In the genomic region with DNA sequence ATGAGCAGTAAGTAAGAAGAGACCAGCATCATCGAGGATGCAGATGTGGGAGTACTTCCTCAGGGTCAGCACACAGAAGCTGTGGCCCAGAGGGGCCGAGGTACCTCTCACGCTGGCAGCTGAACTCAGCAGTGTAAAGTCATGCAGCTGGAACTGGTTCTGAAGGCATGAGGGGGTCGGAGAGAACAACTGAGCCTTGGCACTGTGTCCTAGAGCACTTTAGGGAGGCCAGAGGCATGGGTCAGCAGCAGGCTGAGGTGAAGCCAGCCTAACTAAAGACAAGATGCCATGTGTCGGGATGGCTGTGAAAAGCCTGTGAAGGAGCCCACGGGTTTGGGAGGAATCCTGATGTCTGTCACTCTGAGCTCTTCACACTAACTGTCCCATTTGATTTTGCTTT, we compare ENCODE assay signal across 23 mouse cellular contexts. TPM values are rescaled to one million over a fixed set of nuclear protein-coding genes. Genes with fewer than 3 reads are reported as not detected.
DNase-seq lines count a peak whose midpoint lies in the region; ATAC-seq and TF ChIP-seq lines count a peak whose summit lies in the region.
"Had no signal": no experiment of that assay in that cellular context is flagged by ENCODE, and none has a peak within 500 bp of the region (broad histone marks: within the 10 kb centered on the region; RNA-seq: fewer than 3 reads in every experiment).

No protein-coding gene starts in this region.

- peaks cover 3% of the 10 kb centered on the region; the same call in 1 of the 2 replicates for H3K4me1 ChIP-seq in kidney, embryonic 16.5 days (ENCODE audit: insufficient read depth, low read length)
- peaks cover 12% of the 10 kb centered on the region; the same call in 1 of the 2 replicates for H3K4me1 ChIP-seq in lung, embryonic 15.5 days
- H3K4me1 ChIP-seq in lung, adult 2 months (ENCODE audit: control insufficient read depth, insufficient read depth, low read length), result no peaks in the 10 kb centered on the region
- H3K4me1 ChIP-seq: heart, embryonic 10.5 days; heart, embryonic 13.5 days had no signal

- no peak overlapping the region for H3K4me3 ChIP-seq in kidney, embryonic 16.5 days (ENCODE audit: low read length)
- H3K4me3 ChIP-seq in lung, embryonic 15.5 days, result no peak overlapping the region
- H3K4me3 ChIP-seq in lung, adult 2 months (replicated peaks; ENCODE audit: extremely low read depth, low read depth, low read length), result no peak overlapping the region
- H3K4me3 ChIP-seq: gastrocnemius, adult 2 months; heart, embryonic 10.5 days; heart, embryonic 13.5 days had no signal

- no peak for TF ChIP-seq POLR2A in lung, adult 2 months (IDR thresholded peaks at IDR 0.05; ENCODE audit: borderline replicate concordance, extremely low read depth, low read depth, low read length)

- no peak overlapping the region for H3K27ac ChIP-seq in kidney, embryonic 16.5 days (ENCODE audit: low read length)
- H3K27ac ChIP-seq in lung, embryonic 15.5 days, result no peak overlapping the region
- H3K27ac ChIP-seq: gastrocnemius, adult 2 months; heart, embryonic 10.5 days; heart, embryonic 13.5 days; hindbrain, embryonic 14.5 days had no signal

- no peak overlapping the region for H3K9ac ChIP-seq in kidney, embryonic 16.5 days (replicated peaks; ENCODE audit: low read length)
- H3K9ac ChIP-seq in lung, embryonic 15.5 days, result no peak overlapping the region
- H3K9ac ChIP-seq: forebrain, postnatal 0 days; heart, embryonic 13.5 days; hindbrain, embryonic 14.5 days had no signal

- no peaks in the 10 kb centered on the region for H3K27me3 ChIP-seq in kidney, embryonic 16.5 days (ENCODE audit: insufficient read depth, low read length)
- H3K27me3 ChIP-seq in lung, embryonic 15.5 days, result no peaks in the 10 kb centered on the region
- H3K27me3 ChIP-seq: heart, embryonic 13.5 days had no signal

- H3K9me3 ChIP-seq in kidney, embryonic 16.5 days (ENCODE audit: low read length), result no peaks in the 10 kb centered on the region
- no peaks in the 10 kb centered on the region for H3K9me3 ChIP-seq in lung, embryonic 15.5 days
- H3K9me3 ChIP-seq: heart, embryonic 10.5 days; heart, embryonic 13.5 days had no signal

- TF ChIP-seq CTCF in lung, adult 2 months (IDR thresholded peaks at IDR 0.05; ENCODE audit: insufficient read depth, low read length), result no peak

- H3K4me2 ChIP-seq in kidney, embryonic 16.5 days (replicated peaks; ENCODE audit: low read depth, low read length), result no peak overlapping the region
- H3K4me2 ChIP-seq in lung, embryonic 15.5 days, result no peak overlapping the region
- H3K4me2 ChIP-seq: heart, embryonic 13.5 days; hindbrain, embryonic 14.5 days had no signal

- H3K36me3 ChIP-seq in kidney, embryonic 16.5 days (ENCODE audit: insufficient read depth, low read length), result peaks cover 16% of the 10 kb centered on the region; the same call in 1 of the 2 replicates
- peaks cover 7% of the 10 kb centered on the region; the same call in 1 of the 2 replicates for H3K36me3 ChIP-seq in lung, embryonic 15.5 days

- DNase-seq in heart, adult 11 months, result peak; percentile 80
- no peak for DNase-seq in heart, adult 9 months (ENCODE audit: low spot score in 2 of 2)
- DNase-seq in kidney, postnatal 14 days, result no peak
- no peak for DNase-seq in lung, adult 2 months
- no peak for DNase-seq in cerebellum, adult 11 months
- DNase-seq: adrenal gland, adult 8-10 months; adrenal gland, postnatal 25 days; cerebellum, adult 18-20 months; cerebellum, adult 9-10 months; cerebellum, postnatal 14 days; forebrain, postnatal 0 days; gastrocnemius, adult 2 months; gastrocnemius, postnatal 14 days; heart, adult 18-20 months; heart, postnatal 14 days; heart, postnatal 4 days had no signal

- peak; percentile 69 for ATAC-seq in kidney, embryonic 16.5 days (ENCODE audit: low FRiP score, low TSS enrichment)
- peak; percentile 29; the same call in 1 of the 2 replicates for ATAC-seq in lung, embryonic 15.5 days (ENCODE audit: borderline replicate concordance, extremely low read depth, low FRiP score, low TSS enrichment)
- ATAC-seq: activated CD4-positive, CD25-positive, alpha-beta regulatory T cell, adult 4 months; forebrain, embryonic 14.5 days; forebrain, postnatal 0 days had no signal

- 42% methylated on average over 6 of the region's 6 CpGs for WGBS in kidney, embryonic 16.5 days
- 67% methylated on average over 6 of the region's 6 CpGs for WGBS in lung, embryonic 15.5 days
- WGBS in lung, adult 2 months, result 77% methylated on average over 6 of the region's 6 CpGs

RNA-seq across cellular contexts. Expression of a gene that starts 38.5 kb away (rescaled TPM):
- polyA plus RNA-seq in kidney, embryonic 16.5 days (2015; fragmentation: Nextera tagmentation; extraction: Ambion mirVana), result 28.1 and 30.0 TPM in 2 replicates
- 20.5 and 20.9 TPM in 2 replicates for polyA plus RNA-seq in lung, embryonic 15.5 days (2015; fragmentation: Nextera tagmentation; extraction: Ambion mirVana)
- 21.0 and 27.8 TPM in 2 replicates for polyA plus RNA-seq in lung, adult 2 months (2012; rRNA removed)

RNA-seq across cellular contexts. Expression of a gene that starts 51.9 kb away (rescaled TPM):
- polyA plus RNA-seq in kidney, embryonic 16.5 days (2015; fragmentation: Nextera tagmentation; extraction: Ambion mirVana), result 210 and 244 TPM in 2 replicates
- polyA plus RNA-seq in lung, embryonic 15.5 days (2015; fragmentation: Nextera tagmentation; extraction: Ambion mirVana), result 185 and 193 TPM in 2 replicates
- polyA plus RNA-seq in lung, adult 2 months (2012; rRNA removed), result 38.3 and 45.0 TPM in 2 replicates
